Mouse (Mus musculus): ENCODE data around the gene Ppan. TPM values are rescaled to one million over a fixed set of nuclear protein-coding genes. Genes with fewer than 3 reads are reported as not detected.

Ppan gene
- total and polyA plus RNA-seq, 2 experiments from 2014 or later: 36.8 to 45.4 TPM

- TF ChIP-seq CTCF (IDR thresholded peaks at IDR 0.05; ENCODE audit: low read depth): no peak
- no peak for ATAC-seq
- no peaks in the 10 kb centered on the region for H3K27me3 ChIP-seq (ENCODE audit: insufficient read depth, low read length)
Measured at GRCm38 (mm10) chr9:20872991-20873390, 15.0 kb upstream of the Ppan start.

DNA sequence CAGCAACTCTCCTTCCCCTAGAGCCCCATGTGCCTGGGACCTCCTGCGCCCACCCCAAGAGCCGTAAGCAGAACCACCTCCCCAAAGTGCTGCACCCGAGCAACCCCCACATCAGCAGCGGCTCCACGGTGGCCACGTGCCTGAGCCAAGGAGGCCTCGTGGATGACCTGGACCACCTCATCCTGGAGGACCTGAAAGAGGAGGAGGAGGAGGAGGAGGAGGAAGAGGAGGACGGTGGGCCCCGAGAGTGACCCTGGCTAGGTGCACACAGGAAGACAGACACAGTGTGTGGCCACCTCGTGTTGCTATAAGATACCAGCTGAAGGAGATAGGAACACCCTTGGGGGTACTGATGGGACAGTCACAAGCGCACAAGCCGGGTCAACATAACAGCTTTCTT, 14.5 kb upstream of the Ppan start:
- no peak overlapping the region for H3K4me3 ChIP-seq (ENCODE audit: low read length)

More at GRCm38 (mm10) chr9:20872991-20873390, 15.0 kb upstream of the Ppan start:
- Histone ChIP-seq H3K27ac (no peak overlapping the region), H3K9ac (replicated peaks; ENCODE audit: low read length) (no peak overlapping the region), H3K4me1 (ENCODE audit: insufficient read depth, low read length) (no peaks in the 10 kb centered on the region), H3K4me2 (ENCODE audit: low read depth, low read length) (no peak overlapping the region), H3K9me3 (ENCODE audit: low read length) (no peaks in the 10 kb centered on the region), H3K4me3 (ENCODE audit: low read length) (no peak overlapping the region), H3K36me3 (ENCODE audit: insufficient read depth, low read length) (0 out of 2 replicates have a peak, but pooled peaks cover 3% of the 10 kb centered on the region)
- DNase-seq (ENCODE audit: low spot score): no peak
- WGBS: 90% methylated on average over 7 of the region's 10 CpGs

DNA sequence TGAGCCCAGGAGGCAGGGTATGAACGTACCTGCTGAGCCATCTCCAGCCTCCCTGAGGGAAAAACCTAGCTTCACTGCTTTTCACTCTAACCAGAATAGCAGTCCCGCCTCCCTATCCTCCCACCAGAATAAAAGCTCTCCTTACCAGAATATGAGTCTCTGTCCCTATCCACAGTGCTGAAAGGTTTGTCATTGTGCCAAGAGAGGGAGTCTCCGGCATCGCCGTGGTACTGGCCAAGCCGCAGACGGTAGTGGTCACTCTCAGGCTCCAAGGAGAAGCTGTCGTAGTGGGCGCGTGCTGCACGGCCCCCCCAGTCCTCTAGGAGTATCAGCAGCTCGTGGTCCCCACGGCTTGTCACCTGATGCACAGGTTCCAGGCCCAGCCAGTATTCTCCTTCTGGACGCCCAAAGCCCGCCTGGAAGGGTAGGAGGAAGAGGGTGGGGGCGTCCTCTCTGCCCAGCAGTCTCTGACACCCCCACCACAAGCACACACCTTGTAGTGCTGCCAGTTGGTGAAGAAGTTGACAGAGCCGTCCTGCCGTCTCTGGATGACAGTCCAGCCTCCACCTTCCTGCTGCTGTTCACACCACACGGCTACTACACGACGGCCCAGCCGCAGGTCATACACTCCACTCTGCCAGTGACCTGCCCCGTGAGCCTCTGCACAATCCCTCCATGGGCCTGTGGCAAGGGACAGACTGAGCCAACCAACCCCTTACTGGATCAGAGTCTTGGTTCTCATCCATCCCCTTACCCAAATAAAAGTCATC, 12.8 kb upstream of the Ppan start:
- no peak overlapping the region; the same call in 1 of the 2 replicates for H3K9ac ChIP-seq (replicated peaks; ENCODE audit: low read length)
- TF ChIP-seq CTCF (IDR thresholded peaks at IDR 0.05; ENCODE audit: low read depth): no peak
- 0 out of 2 replicates have a peak, but pooled peaks cover 3% of the 10 kb centered on the region for H3K36me3 ChIP-seq (ENCODE audit: insufficient read depth, low read length)
- H3K9me3 ChIP-seq (ENCODE audit: low read length): no peaks in the 10 kb centered on the region
- no peak overlapping the region for H3K27ac ChIP-seq
- WGBS: 70% methylated on average over 23 of the region's 23 CpGs
- H3K4me3 ChIP-seq (ENCODE audit: low read length): no peak overlapping the region
- H3K4me2 ChIP-seq (ENCODE audit: low read depth, low read length): no peak overlapping the region
- H3K4me1 ChIP-seq (ENCODE audit: insufficient read depth, low read length): no peaks in the 10 kb centered on the region
- H3K27me3 ChIP-seq (ENCODE audit: insufficient read depth, low read length): no peaks in the 10 kb centered on the region
- ATAC-seq (no peak), DNase-seq (ENCODE audit: low spot score) (peak; percentile 32)

More for the DNA sequence above, 14.5 kb upstream of the Ppan start:
- TF ChIP-seq CTCF (IDR thresholded peaks at IDR 0.05; ENCODE audit: low read depth): no peak
- H3K27me3 ChIP-seq (ENCODE audit: insufficient read depth, low read length): no peaks in the 10 kb centered on the region
- 0 out of 2 replicates have a peak, but pooled peaks cover 3% of the 10 kb centered on the region for H3K36me3 ChIP-seq (ENCODE audit: insufficient read depth, low read length)
- 89% methylated on average over 12 of the region's 12 CpGs for WGBS
- H3K9ac ChIP-seq (replicated peaks; ENCODE audit: low read length): no peak overlapping the region
- H3K9me3 ChIP-seq (ENCODE audit: low read length): no peaks in the 10 kb centered on the region
- DNase-seq (ENCODE audit: low spot score): no peak
- no peak overlapping the region for H3K4me2 ChIP-seq (ENCODE audit: low read depth, low read length)
- no peaks in the 10 kb centered on the region for H3K4me1 ChIP-seq (ENCODE audit: insufficient read depth, low read length)
- H3K27ac ChIP-seq: no peak overlapping the region
- ATAC-seq: no peak

DNA sequence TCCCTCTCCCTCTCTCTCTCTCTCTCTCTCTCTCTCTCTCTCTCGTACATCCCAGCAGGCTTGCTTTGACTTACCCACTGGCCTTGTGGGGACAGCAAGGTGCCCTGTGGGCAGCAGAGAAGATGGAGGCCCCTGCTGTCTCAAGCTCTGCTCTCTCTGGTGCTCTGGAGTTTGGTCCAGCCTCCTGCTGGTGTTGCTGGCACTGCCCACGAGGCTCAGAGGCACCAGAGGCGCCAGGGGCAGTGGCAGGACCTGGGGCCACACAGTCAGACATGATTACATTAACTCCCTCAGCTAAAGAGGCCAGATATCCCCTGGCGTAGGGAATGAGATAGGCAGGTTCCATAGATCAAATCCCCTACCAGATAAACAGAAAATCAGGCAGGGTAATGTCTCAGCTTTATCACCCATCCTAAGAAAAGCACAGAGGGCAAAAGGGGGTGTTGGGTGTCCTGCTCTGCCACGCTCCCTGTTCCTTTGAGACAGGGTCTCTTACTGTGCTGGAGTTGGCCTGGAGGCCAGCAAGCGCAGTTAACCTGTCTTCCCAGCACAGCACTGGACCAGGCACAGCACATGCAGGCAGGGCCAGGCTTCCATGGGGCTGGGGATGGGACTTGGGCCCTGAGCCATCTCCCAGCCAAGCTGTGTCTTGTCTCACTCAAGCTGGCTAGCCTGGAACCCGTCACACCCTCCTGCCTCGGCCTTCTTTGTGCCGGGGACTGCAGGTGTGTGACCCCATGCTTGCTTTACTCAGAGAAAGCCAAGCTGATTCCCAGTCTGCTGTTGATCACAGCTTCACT, 11.5 kb upstream of the Ppan start:
- no peak overlapping the region; the same call in 1 of the 2 replicates for H3K4me2 ChIP-seq (ENCODE audit: low read depth, low read length)
- H3K36me3 ChIP-seq (ENCODE audit: insufficient read depth, low read length): 0 out of 2 replicates have a peak, but pooled peaks cover 3% of the 10 kb centered on the region
- H3K27me3 ChIP-seq (ENCODE audit: insufficient read depth, low read length): no peaks in the 10 kb centered on the region
- H3K9me3 ChIP-seq (ENCODE audit: low read length): no peaks in the 10 kb centered on the region
- H3K4me3 ChIP-seq (ENCODE audit: low read length): no peak overlapping the region
- WGBS: 67% methylated on average over 9 of the region's 9 CpGs
- H3K4me1 ChIP-seq (ENCODE audit: insufficient read depth, low read length): no peaks in the 10 kb centered on the region
- no peak for DNase-seq (ENCODE audit: low spot score)
- ATAC-seq: no peak
- TF ChIP-seq CTCF (IDR thresholded peaks at IDR 0.05; ENCODE audit: low read depth): no peak
- no peak overlapping the region for H3K27ac ChIP-seq
- H3K9ac ChIP-seq (replicated peaks; ENCODE audit: low read length): no peak overlapping the region

DNA sequence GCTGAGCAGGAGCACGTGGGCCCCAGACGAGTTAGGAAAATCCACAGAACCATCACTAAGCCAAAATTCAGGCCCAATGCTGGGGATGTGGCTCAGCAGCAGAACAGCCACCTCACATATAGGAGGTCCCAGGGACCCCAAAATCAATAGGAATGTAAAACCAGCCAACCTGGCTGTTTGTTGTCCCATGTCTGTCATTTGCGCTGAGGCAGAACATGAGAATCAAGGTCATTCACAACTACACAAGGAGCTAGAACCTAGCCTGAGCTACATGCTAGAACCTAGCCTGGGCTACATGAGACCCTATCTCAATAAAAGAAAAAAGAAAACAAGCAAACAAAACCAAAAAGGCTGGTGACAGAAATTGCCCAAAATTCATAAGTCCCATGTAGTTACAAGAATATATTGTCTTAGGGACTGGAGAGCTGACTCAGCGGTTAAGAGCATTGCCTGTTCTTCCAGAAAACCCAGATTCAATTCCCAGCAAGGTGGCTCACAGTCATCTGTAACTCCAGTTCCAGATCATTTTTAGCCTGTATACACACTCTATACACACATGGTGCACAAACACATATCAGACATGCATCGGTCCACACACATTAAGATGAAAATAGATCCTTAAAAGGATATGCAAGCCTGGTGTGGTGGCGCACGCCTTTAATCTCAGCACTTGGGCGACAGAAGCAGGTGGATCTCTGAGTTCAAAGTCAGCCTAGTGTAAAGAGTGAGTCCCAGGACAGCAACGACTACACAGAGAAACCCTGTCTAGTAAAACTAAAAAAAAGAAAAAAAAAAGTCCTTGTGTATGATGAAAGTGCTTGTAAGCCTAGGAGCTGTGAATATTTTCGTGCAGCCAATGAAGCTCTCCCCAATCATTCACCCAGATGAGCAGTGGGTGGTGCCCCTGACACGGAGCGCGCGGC, 10.6 kb upstream of the Ppan start:
- Histone ChIP-seq H3K4me1 (ENCODE audit: insufficient read depth, low read length) (no peaks in the 10 kb centered on the region), H3K4me2 (ENCODE audit: low read depth, low read length) (peak overlapping the region; percentile 60), H3K4me3 (ENCODE audit: low read length) (peak overlapping the region; percentile 41), H3K9me3 (ENCODE audit: low read length) (no peaks in the 10 kb centered on the region), H3K9ac (replicated peaks; ENCODE audit: low read length) (peak overlapping the region; percentile 19), H3K27ac (peak overlapping the region; percentile 62; the same call in 1 of the 2 replicates), H3K27me3 (ENCODE audit: insufficient read depth, low read length) (no peaks in the 10 kb centered on the region), H3K36me3 (ENCODE audit: insufficient read depth, low read length) (0 out of 2 replicates have a peak, but pooled peaks cover 3% of the 10 kb centered on the region)
- ATAC-seq (no peak), DNase-seq (ENCODE audit: low spot score) (no peak)
- TF ChIP-seq CTCF (IDR thresholded peaks at IDR 0.05; ENCODE audit: low read depth): no peak
- 35% methylated on average over 14 of the region's 14 CpGs for WGBS

Data from hindbrain, postnatal 0 days (tissue).